Mouse (Mus musculus): ENCODE data around the gene Slc9a5.

GRCm38 (mm10) chr8:105331931-105332330, 16.7 kb upstream of the Slc9a5 start:
- TF ChIP-seq CTCF (IDR thresholded peaks at IDR 0.05; ENCODE audit: borderline replicate concordance, insufficient read depth, low read length): no peak
- no peak for TF ChIP-seq POLR2A (IDR thresholded peaks at IDR 0.05; ENCODE audit: low read depth, low read length)

All from embryonic fibroblast, embryonic 13.5 days (primary cell).